Mouse (Mus musculus) forebrain, postnatal 0 days (tissue): ENCODE results near the gene Nkapd1. TPM values are rescaled to one million over a fixed set of nuclear protein-coding genes. Genes with fewer than 3 reads are reported as not detected.
A peak's percentile ranks its signal among the peaks of the same experiment; 100 is the strongest.

Experiments used
- ATAC-seq: fragments of 200-750 bp; cut with Nextera tagmentation; 2 replicates; pipeline ENCODE4 v1.8.0; 2017; ENCODE audit warnings: mild to moderate bottlenecking, moderate library complexity
- DNase-seq: peaks from one replicate; pipeline ENCODE4 v3.0.0-alpha.2; 2015
- H3K27ac ChIP-seq: fragments of 300-500 bp; sonication (generic); 2 replicates; pipeline ENCODE4 v1.5.1; 2014; ENCODE audit warnings: low read depth, mild to moderate bottlenecking, antibody characterized with exemption, low read length, moderate library complexity, mixed read lengths
- H3K27me3 ChIP-seq: fragments of 300-500 bp; sonication (generic); 2 replicates; pipeline ENCODE4 v1.6.1; 2014; ENCODE audit warnings: mild to moderate bottlenecking, low read length, mixed read lengths; ENCODE audit not compliant: insufficient read depth
- H3K36me3 ChIP-seq: fragments of 300-500 bp; sonication (generic); 2 replicates; pipeline ENCODE4 v1.6.1; 2014; ENCODE audit warnings: mild to moderate bottlenecking, moderate library complexity; ENCODE audit not compliant: insufficient read depth
- H3K4me1 ChIP-seq: fragments of 300-500 bp; sonication (generic); 2 replicates; pipeline ENCODE4 v1.6.1; 2014; ENCODE audit warnings: antibody characterized with exemption; ENCODE audit not compliant: insufficient read depth
- H3K4me2 ChIP-seq: fragments of 300-500 bp; sonication (generic); 2 replicates; pipeline ENCODE4 v1.6.1; 2014; ENCODE audit warnings: low read depth, mild to moderate bottlenecking, moderate library complexity
- H3K4me3 ChIP-seq: fragments of 300-500 bp; sonication (generic); 2 replicates; pipeline ENCODE4 v1.5.1; 2014; ENCODE audit warnings: low read depth, low read length, mixed read lengths
- H3K9ac ChIP-seq: fragments of 300-500 bp; sonication (generic); 2 replicates; pipeline ENCODE4 v1.6.1; 2014; ENCODE audit warnings: mild to moderate bottlenecking
- H3K9me3 ChIP-seq: fragments of 300-500 bp; sonication (generic); 2 replicates; pipeline ENCODE4 v1.6.1; 2016; ENCODE audit warnings: low read length
- CTCF ChIP-seq: sonication (generic); IDR thresholded peaks from 2 replicates; pipeline ENCODE4 v1.5.1; 2016; ENCODE audit warnings: antibody characterized with exemption, control low read depth, low read depth
- WGBS: fragments of 180-500 bp; shearing (Covaris S2); extraction: QIAGEN DNeasy Blood & Tissue Kit; methylation state at CpG from one replicate; pipeline ENCODE4 v1.1.7; 2014; 5-methylcytosine and 5-hydroxymethylcytosine counted together
- polyA plus RNA-seq: library from polyadenylated mRNA; unstranded; fragments of >200 nt; fragmentation: Nextera tagmentation; extraction: Ambion mirVana; gene quantifications from 2 replicates; pipeline ENCODE4 v1.2.1, GENCODE M21; 2015
- total RNA-seq: library from RNA; depleted of rRNA; stranded (reverse); fragments of >200 nt; gene quantifications from 2 replicates; pipeline ENCODE4 v1.2.3, GENCODE M21; 2014

The Nkapd1 gene
- total and polyA plus RNA-seq, 2 experiments from 2014 or later, result 19.0 to 24.3 TPM

- Histone ChIP-seq H3K4me2 (peak overlapping the region; percentile 88), H3K4me1 (peaks cover 13% of the 10 kb centered on the region), H3K9ac (no peak overlapping the region), H3K36me3 (peaks cover 31% of the 10 kb centered on the region), H3K27ac (no peak overlapping the region), H3K27me3 (no peaks in the 10 kb centered on the region), H3K9me3 (no peaks in the 10 kb centered on the region), H3K4me3 (peak overlapping the region; percentile 96)
- 91% methylated on average over 7 of the region's 7 CpGs for WGBS
- TF ChIP-seq CTCF, result no peak
- DNase-seq (no peak), ATAC-seq (no peak)
Measured at GRCm38 (mm10) chr9:50602055-50602845, 15.0 kb downstream of the Nkapd1 start.

GRCm38 (mm10) chr9:50601536-50601935 lies 15.7 kb downstream of the Nkapd1 start:
- DNase-seq (no peak), ATAC-seq (no peak)
- WGBS, result 84% methylated on average over 6 of the region's 6 CpGs
- Histone ChIP-seq H3K27ac (no peak overlapping the region), H3K9ac (no peak overlapping the region), H3K27me3 (no peaks in the 10 kb centered on the region), H3K4me1 (peaks cover 13% of the 10 kb centered on the region), H3K4me2 (no peak overlapping the region), H3K4me3 (no peak overlapping the region), H3K9me3 (no peaks in the 10 kb centered on the region), H3K36me3 (peaks cover 35% of the 10 kb centered on the region)
- TF ChIP-seq CTCF, result no peak

GRCm38 (mm10) chr9:50596973-50597372 lies 20.3 kb downstream of the Nkapd1 start:
- DNase-seq, result no peak
- H3K36me3 ChIP-seq, result peaks cover 54% of the 10 kb centered on the region
- no peak overlapping the region for H3K4me2 ChIP-seq
- H3K9me3 ChIP-seq, result no peaks in the 10 kb centered on the region
- H3K27ac ChIP-seq, result no peak overlapping the region
- no peak overlapping the region for H3K4me3 ChIP-seq
- H3K9ac ChIP-seq, result no peak overlapping the region
- H3K27me3 ChIP-seq, result no peaks in the 10 kb centered on the region
- H3K4me1 ChIP-seq, result no peaks in the 10 kb centered on the region
- no peak for ATAC-seq
- no peak for TF ChIP-seq CTCF
- 93% methylated on average over 8 of the region's 8 CpGs for WGBS

GRCm38 (mm10) chr9:50594794-50595417 lies 22.4 kb downstream of the Nkapd1 start:
- WGBS, result 80% methylated on average over 12 of the region's 12 CpGs
- ATAC-seq, result no peak

GRCm38 (mm10) chr9:50593544-50593943 lies 23.7 kb downstream of the Nkapd1 start:
- DNase-seq (peak; percentile 10), ATAC-seq (no peak)
- Histone ChIP-seq H3K9me3 (no peaks in the 10 kb centered on the region), H3K27ac (no peak overlapping the region), H3K9ac (no peak overlapping the region), H3K27me3 (no peaks in the 10 kb centered on the region), H3K36me3 (peaks cover 39% of the 10 kb centered on the region), H3K4me2 (no peak overlapping the region), H3K4me1 (no peaks in the 10 kb centered on the region), H3K4me3 (no peak overlapping the region)
- WGBS, result 65% methylated on average over 3 of the region's 3 CpGs
- TF ChIP-seq CTCF, result peak; percentile 62

More at GRCm38 (mm10) chr9:50594794-50595417, 22.4 kb downstream of the Nkapd1 start:
- H3K36me3 ChIP-seq, result peaks cover 48% of the 10 kb centered on the region
- no peak overlapping the region for H3K27ac ChIP-seq
- no peaks in the 10 kb centered on the region for H3K4me1 ChIP-seq
- H3K4me3 ChIP-seq, result no peak overlapping the region
- H3K4me2 ChIP-seq, result no peak overlapping the region
- no peaks in the 10 kb centered on the region for H3K27me3 ChIP-seq
- H3K9me3 ChIP-seq, result no peaks in the 10 kb centered on the region
- H3K9ac ChIP-seq, result no peak overlapping the region
- no peak for TF ChIP-seq CTCF
- no peak for DNase-seq

GRCm38 (mm10) chr9:50592955-50593354 lies 24.3 kb downstream of the Nkapd1 start:
- Histone ChIP-seq H3K4me1 (no peaks in the 10 kb centered on the region), H3K9me3 (no peaks in the 10 kb centered on the region), H3K4me3 (no peak overlapping the region), H3K27me3 (no peaks in the 10 kb centered on the region), H3K36me3 (peaks cover 33% of the 10 kb centered on the region), H3K4me2 (no peak overlapping the region), H3K9ac (no peak overlapping the region), H3K27ac (no peak overlapping the region)
- DNase-seq, result no peak
- ATAC-seq, result no peak
- no peak for TF ChIP-seq CTCF
- WGBS, result 88% methylated on average over 9 of the region's 9 CpGs

- H3K27ac ChIP-seq, result no peak overlapping the region
- no peaks in the 10 kb centered on the region for H3K4me1 ChIP-seq
- WGBS, result 70% methylated on average over 10 of the region's 10 CpGs
- H3K27me3 ChIP-seq, result no peaks in the 10 kb centered on the region
- peaks cover 15% of the 10 kb centered on the region for H3K36me3 ChIP-seq
- DNase-seq (no peak), ATAC-seq (no peak)
- TF ChIP-seq CTCF, result no peak
- no peaks in the 10 kb centered on the region for H3K9me3 ChIP-seq
- no peak overlapping the region for H3K4me2 ChIP-seq
- no peak overlapping the region for H3K4me3 ChIP-seq
- no peak overlapping the region for H3K9ac ChIP-seq
Measured at GRCm38 (mm10) chr9:50590856-50591518, 26.3 kb downstream of the Nkapd1 start.
